Mouse (Mus musculus): ENCODE measurements around the gene Aqp6. TPM values are rescaled to one million over a fixed set of nuclear protein-coding genes. Genes with fewer than 3 reads are reported as not detected.

Aqp6 gene
- polyA plus RNA-seq, 2 experiments from 2014 or later: not detected

DNA sequence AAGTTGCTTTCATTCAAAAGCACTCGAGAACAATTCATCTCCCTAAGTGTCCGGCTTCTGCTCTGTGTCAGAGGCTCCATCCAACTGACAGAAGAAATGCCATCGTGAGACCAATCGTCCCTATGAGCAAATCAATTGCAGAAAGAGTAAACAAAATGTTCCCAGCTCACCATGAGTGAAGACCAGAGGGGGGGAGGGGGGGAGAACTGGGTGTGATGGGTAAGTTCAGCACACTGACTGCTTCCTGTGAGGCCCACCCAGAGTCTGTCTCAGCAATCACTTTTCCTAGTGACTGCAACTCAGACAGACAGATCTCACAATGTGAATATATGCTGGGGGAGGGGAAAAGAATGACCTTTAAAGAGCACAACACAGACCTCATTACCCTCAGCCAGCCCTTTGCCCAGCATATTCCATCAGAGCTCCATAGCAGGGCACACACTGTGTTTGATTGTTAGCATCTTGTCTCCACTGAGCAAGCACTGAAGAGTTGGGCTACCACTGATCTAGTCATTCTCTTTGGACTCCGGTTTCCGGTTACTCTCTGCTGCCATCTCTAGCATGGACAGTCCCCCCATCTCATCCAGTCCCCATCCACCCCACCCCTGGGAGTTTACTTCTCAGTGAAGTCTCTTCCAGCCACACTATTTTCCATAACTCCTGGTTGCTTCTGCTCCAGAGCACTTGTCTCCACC is 48.0 kb downstream of the Aqp6 start:
- ATAC-seq: no peak

DNA sequence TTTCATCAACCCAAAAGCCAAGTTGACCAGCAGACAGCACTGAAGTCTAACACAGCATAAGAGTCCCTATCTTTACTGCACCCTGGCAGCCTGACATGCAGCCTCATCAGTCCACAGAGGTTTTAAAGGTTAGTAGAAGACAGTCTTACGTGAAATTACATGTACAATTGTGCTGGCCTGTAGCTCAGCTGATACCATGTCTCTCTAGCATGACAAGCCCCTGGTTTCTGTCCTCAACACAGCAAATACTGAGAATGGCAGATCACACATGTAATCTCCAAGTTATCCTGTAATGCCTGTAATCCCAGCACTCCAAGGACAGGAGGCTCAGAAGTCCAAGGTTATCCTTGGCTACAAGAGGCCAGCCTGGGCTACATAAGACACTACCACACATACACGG is 49.1 kb downstream of the Aqp6 start:
- ATAC-seq: no peak

DNA sequence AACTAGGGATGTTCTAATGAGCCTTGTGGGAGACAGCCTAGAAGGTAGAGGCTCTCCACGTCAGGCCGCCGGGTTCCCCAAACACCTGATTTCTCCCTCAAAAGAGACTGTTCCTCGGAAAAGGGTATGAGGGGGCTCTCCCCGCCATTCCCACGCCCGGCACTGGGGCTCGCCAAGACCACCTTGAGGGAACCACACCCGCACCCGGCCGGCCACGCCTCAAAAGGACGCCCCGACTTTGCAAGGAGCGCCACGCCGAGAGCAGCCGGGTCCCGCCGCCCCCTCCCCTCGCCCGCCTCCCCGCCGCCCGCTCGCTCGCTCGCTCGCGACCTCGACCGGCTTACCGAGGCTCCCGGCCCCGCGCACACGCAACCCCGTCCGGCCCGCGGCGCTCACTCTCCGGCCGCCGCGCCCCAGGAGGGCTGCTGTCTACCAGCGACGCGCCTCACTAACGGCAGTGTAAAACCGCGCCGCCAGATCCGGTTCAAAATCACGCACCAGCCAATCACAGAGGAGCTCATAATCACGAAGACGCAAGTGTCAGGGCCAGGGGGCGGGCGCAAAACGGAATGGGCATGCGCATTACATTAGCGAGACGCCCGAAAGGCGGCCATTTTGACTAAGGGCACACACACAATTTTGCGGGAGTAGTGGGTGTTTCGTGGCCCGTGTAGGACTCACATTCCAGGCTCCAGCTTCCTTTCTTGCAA is 50.1 kb downstream of the Aqp6 start, which contains the start of gene Racgap1:
Gene Racgap1, minus strand, starts transcription at position 494 of the 710 bp plus-strand sequence.
- ATAC-seq: peak; percentile 97

DNA sequence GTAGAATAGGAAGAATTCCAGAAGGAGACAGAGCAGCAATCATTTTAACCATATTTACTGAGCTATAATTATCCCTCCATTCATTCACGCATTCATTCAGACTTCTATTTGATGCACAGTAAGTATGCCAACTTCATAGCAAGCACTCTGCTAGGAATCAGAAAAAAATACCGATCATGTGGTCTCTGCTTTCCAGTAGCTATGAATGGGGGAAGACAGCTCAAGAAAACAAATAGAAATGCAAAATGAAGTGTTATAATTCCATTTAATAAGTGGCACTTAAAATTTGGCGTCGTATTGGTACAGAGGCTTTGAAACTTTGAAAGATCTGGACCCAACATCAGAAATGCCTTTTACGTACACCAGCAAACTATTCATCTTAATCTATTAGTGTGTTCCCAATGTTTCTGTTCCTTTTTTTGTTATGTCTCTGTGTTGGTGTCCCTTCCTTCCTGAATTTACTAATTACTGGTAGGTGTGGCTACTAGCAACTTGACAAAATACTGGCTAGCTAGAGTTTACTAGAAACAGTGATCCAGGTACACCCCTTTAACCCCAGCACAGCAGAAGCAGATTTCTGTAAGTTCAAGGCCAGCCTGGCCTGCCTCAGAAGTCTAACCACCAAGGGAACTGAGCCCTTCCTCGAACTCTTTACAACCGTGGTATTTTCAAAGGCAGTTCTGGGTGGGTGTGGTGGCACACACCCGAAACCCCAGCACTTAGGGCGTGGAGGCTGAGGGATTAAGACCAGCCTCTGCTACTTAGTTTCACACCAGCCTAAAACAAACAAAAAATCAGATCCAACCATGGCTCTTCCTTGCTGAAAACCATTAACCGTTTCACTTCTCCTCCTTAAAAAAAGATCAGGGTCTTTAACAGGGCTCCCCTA is 51.0 kb downstream of the Aqp6 start:
- no peak for ATAC-seq

DNA sequence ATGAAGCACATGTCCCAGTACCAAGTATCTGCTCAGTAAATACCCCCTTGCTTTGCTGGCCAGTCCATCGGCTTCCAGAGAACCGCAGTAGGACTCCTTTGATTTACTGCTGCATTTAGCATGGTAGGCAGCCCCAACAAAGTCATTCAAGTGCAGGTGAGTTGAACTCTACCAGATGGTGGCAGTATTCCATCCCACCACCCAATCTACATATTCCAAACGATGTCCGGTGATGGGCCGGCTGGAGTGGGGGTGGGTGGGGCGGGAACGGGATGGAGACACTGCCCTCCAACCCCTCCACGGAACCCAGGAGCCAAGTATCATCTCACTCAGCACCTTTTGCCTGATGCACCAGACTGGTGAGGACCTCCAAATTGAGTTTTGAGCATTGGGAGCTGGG is 52.1 kb downstream of the Aqp6 start:
- ATAC-seq: no peak

DNA sequence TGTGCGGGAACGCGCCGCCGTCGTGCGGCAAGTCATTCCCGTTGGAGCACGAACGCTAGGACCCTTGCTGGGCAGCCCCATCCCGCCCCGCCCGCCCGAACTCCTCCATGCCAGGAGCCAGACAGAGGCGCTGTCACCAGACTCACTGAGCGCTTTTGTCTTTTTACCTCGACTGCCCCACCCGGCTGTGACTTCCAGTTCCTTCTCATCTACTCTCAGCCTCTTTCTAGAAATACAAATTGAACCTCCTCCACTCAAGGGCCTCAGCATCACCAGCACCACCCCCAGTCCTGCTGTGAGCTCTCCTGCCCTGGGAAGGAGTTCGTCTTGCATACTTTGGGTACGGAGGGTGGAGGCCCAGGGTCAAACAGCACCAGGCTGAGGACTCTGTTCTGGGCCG is 52.7 kb downstream of the Aqp6 start:
- ATAC-seq: no peak

Other genes starting within 250 kb of the Aqp6 start
- gene Fmnl3, start 230.9 kb upstream of the Aqp6 start, polyA plus RNA-seq (2017; shearing (Covaris generic)): 1 to 10 TPM; 6.1 to 9.0 TPM
- 1,000 to 10,000 TPM in 1 of 2 experiments, 100 to 1,000 TPM in 1; 855 to 1,076 TPM for gene Tmbim6, start 208.5 kb upstream of the Aqp6 start, polyA plus RNA-seq (2017; shearing (Covaris generic))
- 1 to 10 TPM in 1 of 2 experiments, under 1 TPM in 1; 0.76 to 1.2 TPM for gene Nckap5l, start 143.7 kb upstream of the Aqp6 start, polyA plus RNA-seq (2017; shearing (Covaris generic))
- 10 to 100 TPM; 23.3 to 23.5 TPM for gene Bcdin3d, start 126.7 kb upstream of the Aqp6 start, polyA plus RNA-seq (2017; shearing (Covaris generic))
- gene Faim2, start 73.2 kb upstream of the Aqp6 start, polyA plus RNA-seq (2017; shearing (Covaris generic)): under 1 TPM in 1 of 2 experiments, not detected in 1; 0.07 TPM
- gene Aqp2, start 22.3 kb upstream of the Aqp6 start, polyA plus RNA-seq (2017; shearing (Covaris generic)): not detected
- not detected for gene Aqp5, start 10.6 kb upstream of the Aqp6 start, polyA plus RNA-seq (2017; shearing (Covaris generic))
- 10 to 100 TPM; 33.2 to 33.3 TPM for gene Racgap1, start 50.3 kb downstream of the Aqp6 start, polyA plus RNA-seq (2017; shearing (Covaris generic))
- gene Asic1, start 69.0 kb downstream of the Aqp6 start, polyA plus RNA-seq (2017; shearing (Covaris generic)): under 1 TPM; 0.22 to 0.32 TPM
- 10 to 100 TPM in 1 of 2 experiments, 1 to 10 TPM in 1; 8.6 to 10.8 TPM for gene Smarcd1, start 100.7 kb downstream of the Aqp6 start, polyA plus RNA-seq (2017; shearing (Covaris generic))
- not detected for gene Gm17349, start 104.1 kb downstream of the Aqp6 start, polyA plus RNA-seq (2017; shearing (Covaris generic))
- under 1 TPM; 0.16 to 0.60 TPM for gene Gpd1, start 116.1 kb downstream of the Aqp6 start, polyA plus RNA-seq (2017; shearing (Covaris generic))
- 100 to 1,000 TPM; 152 to 189 TPM for gene Cox14, start 124.2 kb downstream of the Aqp6 start, polyA plus RNA-seq (2017; shearing (Covaris generic))
- 10 to 100 TPM; 63.5 to 71.6 TPM for gene Cers5, start 171.5 kb downstream of the Aqp6 start, polyA plus RNA-seq (2017; shearing (Covaris generic))

All from activated CD4-positive, CD25-positive, alpha-beta regulatory T cell, adult 4 months (primary cell).